Mouse (Mus musculus) limb, embryonic 15.5 days (tissue): ENCODE results near the gene Myo3b. TPM values are rescaled to one million over a fixed set of nuclear protein-coding genes. Genes with fewer than 3 reads are reported as not detected.

Experiments
- ATAC-seq: fragments of 200-750 bp; cut with Nextera tagmentation; 2 replicates; pipeline ENCODE4 v1.8.0; 2017; ENCODE audit warnings: low read depth, moderate TSS enrichment; ENCODE audit not compliant: insufficient number of reproducible peaks, low FRiP score, low TSS enrichment
- H3K27ac ChIP-seq: fragments of 300-500 bp; sonication (generic); 2 replicates; pipeline ENCODE4 v1.5.1; 2015; ENCODE audit warnings: moderate library complexity, mild to moderate bottlenecking, inconsistent platforms
- H3K27me3 ChIP-seq: fragments of 300-500 bp; sonication (generic); 2 replicates; pipeline ENCODE4 v1.6.1; 2015; ENCODE audit warnings: inconsistent platforms
- H3K36me3 ChIP-seq: fragments of 300-500 bp; sonication (generic); 2 replicates; pipeline ENCODE4 v1.6.1; 2015; ENCODE audit warnings: inconsistent platforms
- H3K4me1 ChIP-seq: fragments of 300-500 bp; sonication (generic); 2 replicates; pipeline ENCODE4 v1.6.1; 2015; ENCODE audit warnings: inconsistent platforms
- H3K4me2 ChIP-seq: fragments of 300-500 bp; sonication (generic); 2 replicates; pipeline ENCODE4 v1.6.1; 2015; ENCODE audit warnings: mild to moderate bottlenecking, inconsistent platforms
- H3K4me3 ChIP-seq: fragments of 300-500 bp; sonication (generic); 2 replicates; pipeline ENCODE4 v1.5.1; 2015; ENCODE audit warnings: mild to moderate bottlenecking, inconsistent platforms
- H3K9ac ChIP-seq: fragments of 300-500 bp; sonication (generic); 2 replicates; pipeline ENCODE4 v1.6.1; 2015; ENCODE audit warnings: inconsistent platforms
- H3K9me3 ChIP-seq: fragments of 300-500 bp; sonication (generic); 2 replicates; pipeline ENCODE4 v1.6.1; 2016; ENCODE audit warnings: inconsistent platforms
- WGBS: fragments of 180-500 bp; shearing (Covaris S2); methylation state at CpG from one replicate; pipeline ENCODE4 v1.1.7; 2015; 5-methylcytosine and 5-hydroxymethylcytosine counted together
- polyA plus RNA-seq: library from polyadenylated mRNA; unstranded; fragments of >200 nt; fragmentation: Nextera tagmentation; extraction: Ambion mirVana; gene quantifications from 2 replicates; pipeline ENCODE4 v1.2.1, GENCODE M21; 2015

Gene Myo3b
- polyA plus RNA-seq, 1 experiment from 2014 or later, result not detected

GRCm38 (mm10) chr2:70118376-70119264 is 79.7 kb downstream of the Myo3b start:
- no peak overlapping the region for H3K27ac ChIP-seq
- 44% methylated on average over 16 of the region's 16 CpGs for WGBS
- no peaks in the 10 kb centered on the region for H3K27me3 ChIP-seq
- ATAC-seq, result no peak
- H3K9ac ChIP-seq, result no peak overlapping the region
- H3K4me2 ChIP-seq, result no peak overlapping the region
- no peaks in the 10 kb centered on the region for H3K9me3 ChIP-seq
- H3K4me3 ChIP-seq, result no peak overlapping the region
- H3K36me3 ChIP-seq, result no peaks in the 10 kb centered on the region
- H3K4me1 ChIP-seq, result no peaks in the 10 kb centered on the region

DNA sequence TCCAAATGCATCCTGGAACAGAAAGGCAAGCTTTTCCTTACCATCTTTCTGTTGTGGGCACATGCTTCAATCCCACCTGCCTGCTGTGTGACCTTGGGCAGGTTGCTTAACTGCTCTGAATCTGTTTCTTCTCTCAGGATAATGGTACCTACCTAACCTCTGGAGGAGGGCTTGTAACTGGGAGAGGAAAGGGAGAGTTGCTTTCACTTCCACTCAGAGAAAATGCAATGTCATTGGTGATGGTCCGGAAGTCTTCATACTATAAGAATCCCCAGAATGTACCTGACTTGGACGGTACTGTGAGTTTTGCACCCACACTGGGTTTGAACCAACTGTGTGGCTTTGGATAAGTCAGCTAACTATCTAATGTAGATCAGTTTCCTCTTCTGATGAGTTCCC is 80.3 kb downstream of the Myo3b start:
- H3K4me2 ChIP-seq, result no peak overlapping the region
- H3K4me1 ChIP-seq, result no peaks in the 10 kb centered on the region
- 91% methylated on average over 2 of the region's 2 CpGs for whole genome bisulfite sequencing
- no peak overlapping the region for H3K9ac ChIP-seq
- no peaks in the 10 kb centered on the region for H3K36me3 ChIP-seq
- ATAC-seq, result no peak
- H3K27ac ChIP-seq, result no peak overlapping the region
- no peaks in the 10 kb centered on the region for H3K27me3 ChIP-seq
- no peaks in the 10 kb centered on the region for H3K9me3 ChIP-seq
- no peak overlapping the region for H3K4me3 ChIP-seq

GRCm38 (mm10) chr2:70126330-70126729 is 87.4 kb downstream of the Myo3b start:
- Histone ChIP-seq H3K36me3 (no peaks in the 10 kb centered on the region), H3K4me1 (peaks cover 9% of the 10 kb centered on the region), H3K27me3 (peaks cover 25% of the 10 kb centered on the region), H3K9me3 (no peaks in the 10 kb centered on the region), H3K4me3 (no peak overlapping the region), H3K27ac (no peak overlapping the region), H3K4me2 (no peak overlapping the region; the same call in 1 of the 2 replicates), H3K9ac (no peak overlapping the region)
- no peak for ATAC-seq
- 55% methylated on average over 10 of the region's 10 CpGs for WGBS

DNA sequence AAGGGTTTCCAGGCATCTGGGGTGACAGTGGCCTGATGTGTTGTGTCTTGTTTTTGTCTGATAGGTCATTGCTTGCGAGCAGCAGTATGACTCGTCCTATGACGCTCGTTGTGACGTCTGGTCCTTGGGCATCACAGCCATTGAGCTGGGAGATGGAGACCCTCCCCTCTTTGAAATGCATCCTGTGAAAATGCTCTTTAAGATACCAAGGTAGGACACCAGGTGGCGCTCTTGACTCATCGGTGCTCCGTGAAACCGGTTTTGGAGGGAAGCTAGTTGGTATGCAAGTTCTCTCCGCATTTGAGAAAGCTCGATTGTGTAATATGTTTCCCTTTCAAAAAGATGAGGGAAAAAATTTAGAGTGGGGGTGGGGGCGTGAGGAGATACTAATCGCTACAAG is 87.9 kb downstream of the Myo3b start:
- Histone ChIP-seq H3K4me1 (peaks cover 9% of the 10 kb centered on the region), H3K4me2 (peak overlapping the region; percentile 27), H3K9me3 (no peaks in the 10 kb centered on the region), H3K27ac (no peak overlapping the region), H3K27me3 (peaks cover 25% of the 10 kb centered on the region), H3K4me3 (no peak overlapping the region), H3K36me3 (no peaks in the 10 kb centered on the region), H3K9ac (no peak overlapping the region)
- under 1% methylated on average over 13 of the region's 13 CpGs for WGBS
- ATAC-seq, result no peak

DNA sequence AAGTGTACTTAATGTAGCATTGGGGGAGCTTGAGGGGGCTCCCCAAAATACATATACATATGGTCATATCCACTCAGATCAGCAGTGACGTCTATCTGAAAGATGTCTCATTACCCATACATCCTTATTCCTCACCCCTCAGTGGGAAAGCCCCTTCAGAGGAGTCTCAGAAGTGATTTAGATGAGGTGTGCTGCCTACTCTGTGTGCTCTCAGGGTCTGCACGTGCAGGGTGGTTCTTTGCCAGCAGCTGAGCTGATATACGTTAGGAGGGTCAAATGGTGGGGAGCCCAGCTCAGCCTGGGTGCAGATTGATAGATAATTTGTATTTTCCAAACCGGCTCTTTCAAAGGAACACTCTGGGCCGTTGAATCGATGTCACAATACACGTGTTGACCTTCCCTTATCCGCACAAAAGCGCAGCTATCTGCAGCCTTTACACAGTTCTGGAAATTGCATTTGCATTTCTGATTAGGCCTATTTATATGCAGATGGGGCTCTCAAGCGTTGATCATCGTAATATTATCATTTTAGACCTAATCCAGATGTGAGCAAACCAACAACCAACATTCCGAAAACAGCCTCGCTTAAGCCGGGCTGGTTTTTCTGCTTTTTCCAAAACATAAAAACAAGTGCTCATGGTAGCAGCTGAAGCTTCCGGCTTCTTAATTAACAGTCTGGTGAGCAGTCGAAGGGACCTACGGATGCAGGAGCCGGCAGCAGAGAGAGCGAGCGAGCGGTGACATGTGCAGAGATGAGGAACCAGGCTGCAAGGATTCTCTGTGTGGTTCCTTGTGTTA is 88.6 kb downstream of the Myo3b start:
- Histone ChIP-seq H3K4me2 (peak overlapping the region; percentile 27), H3K9me3 (no peaks in the 10 kb centered on the region), H3K4me1 (peaks cover 9% of the 10 kb centered on the region), H3K4me3 (no peak overlapping the region), H3K27ac (no peak overlapping the region), H3K27me3 (peaks cover 25% of the 10 kb centered on the region), H3K9ac (no peak overlapping the region), H3K36me3 (no peaks in the 10 kb centered on the region)
- 10% methylated on average over 21 of the region's 21 CpGs for WGBS
- no peak for ATAC-seq

GRCm38 (mm10) chr2:70128590-70128989 is 89.7 kb downstream of the Myo3b start:
- Histone ChIP-seq H3K4me2 (no peak overlapping the region), H3K4me1 (peaks cover 11% of the 10 kb centered on the region), H3K9me3 (no peaks in the 10 kb centered on the region), H3K27ac (no peak overlapping the region), H3K4me3 (no peak overlapping the region), H3K36me3 (no peaks in the 10 kb centered on the region), H3K9ac (no peak overlapping the region), H3K27me3 (peaks cover 25% of the 10 kb centered on the region)
- 71% methylated on average over 6 of the region's 6 CpGs for WGBS
- no peak for ATAC-seq

GRCm38 (mm10) chr2:70129566-70129965 is 90.6 kb downstream of the Myo3b start:
- H3K9me3 ChIP-seq, result no peaks in the 10 kb centered on the region
- WGBS, result 61% methylated on average over 3 of the region's 3 CpGs
- H3K36me3 ChIP-seq, result no peaks in the 10 kb centered on the region
- no peak for ATAC-seq
- H3K4me3 ChIP-seq, result no peak overlapping the region
- no peak overlapping the region for H3K4me2 ChIP-seq
- peaks cover 25% of the 10 kb centered on the region for H3K27me3 ChIP-seq
- H3K4me1 ChIP-seq, result peaks cover 11% of the 10 kb centered on the region
- no peak overlapping the region for H3K9ac ChIP-seq
- H3K27ac ChIP-seq, result no peak overlapping the region

DNA sequence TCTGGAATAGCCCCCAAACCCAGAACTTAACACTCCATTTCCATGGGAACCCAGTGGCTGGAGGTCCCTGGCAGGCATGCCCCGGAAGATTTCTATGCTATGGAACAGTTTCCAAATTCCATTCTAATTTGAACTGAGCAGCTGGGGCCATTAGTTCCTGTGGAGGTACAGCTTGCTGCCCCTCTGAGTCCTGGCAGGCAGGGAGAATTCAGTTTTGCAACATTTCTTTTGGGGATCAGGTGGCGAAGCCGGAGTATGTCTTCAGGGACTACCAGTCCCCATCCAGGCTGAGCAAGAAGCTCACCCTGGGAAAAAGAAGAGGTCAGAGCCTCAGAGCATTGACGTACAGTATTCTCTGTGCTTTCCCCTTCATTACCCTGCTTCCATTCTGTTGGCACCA is 94.4 kb downstream of the Myo3b start:
- H3K4me1 ChIP-seq, result peaks cover 3% of the 10 kb centered on the region; the same call in 1 of the 2 replicates
- H3K27me3 ChIP-seq, result peaks cover 6% of the 10 kb centered on the region; the same call in 1 of the 2 replicates
- no peak for ATAC-seq
- H3K36me3 ChIP-seq, result no peaks in the 10 kb centered on the region
- H3K9ac ChIP-seq, result no peak overlapping the region
- H3K4me3 ChIP-seq, result no peak overlapping the region
- H3K27ac ChIP-seq, result no peak overlapping the region
- no peaks in the 10 kb centered on the region for H3K9me3 ChIP-seq
- WGBS, result 70% methylated on average over 4 of the region's 4 CpGs
- no peak overlapping the region for H3K4me2 ChIP-seq

DNA sequence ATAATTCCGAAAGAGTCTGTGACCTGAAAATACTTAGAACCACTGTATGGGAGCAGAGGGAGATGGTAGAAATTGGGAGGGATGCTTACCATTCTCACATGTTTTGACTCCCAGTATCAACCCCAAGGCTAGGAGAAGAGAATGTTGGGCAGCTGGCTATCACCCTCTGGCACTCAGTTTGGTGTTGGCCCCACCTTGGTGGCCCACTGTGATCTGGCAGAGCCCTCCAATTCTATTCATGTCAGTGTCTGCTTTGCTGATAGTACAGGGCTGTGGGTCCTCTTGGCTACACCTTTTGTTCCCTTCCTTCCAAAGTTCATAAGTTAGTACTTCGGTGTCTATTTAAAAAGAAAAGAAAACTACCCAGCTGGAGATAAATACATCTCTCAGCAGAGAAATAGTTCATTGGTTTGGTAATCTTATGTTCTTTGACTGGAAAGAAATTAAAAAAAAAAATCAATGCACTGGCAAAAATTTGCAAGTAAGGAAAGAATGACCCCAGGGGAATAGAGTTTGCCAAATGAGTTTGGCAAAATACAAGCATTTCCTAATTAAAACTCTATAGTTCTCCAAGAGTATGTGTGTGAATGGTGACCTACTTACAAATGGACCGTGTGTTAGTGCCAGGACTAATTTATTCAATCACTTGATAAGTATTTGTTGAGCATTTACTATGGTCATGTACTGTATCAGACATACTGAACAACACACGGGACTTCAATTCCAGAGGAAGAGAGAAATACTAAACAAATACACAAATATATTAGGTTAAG is 98.5 kb downstream of the Myo3b start:
- Histone ChIP-seq H3K27ac (no peak overlapping the region), H3K9ac (no peak overlapping the region), H3K9me3 (no peaks in the 10 kb centered on the region), H3K4me1 (peaks cover 3% of the 10 kb centered on the region; the same call in 1 of the 2 replicates), H3K36me3 (no peaks in the 10 kb centered on the region), H3K4me3 (no peak overlapping the region), H3K27me3 (no peaks in the 10 kb centered on the region), H3K4me2 (no peak overlapping the region)
- 86% methylated on average over 4 of the region's 4 CpGs for WGBS
- no peak for ATAC-seq

DNA sequence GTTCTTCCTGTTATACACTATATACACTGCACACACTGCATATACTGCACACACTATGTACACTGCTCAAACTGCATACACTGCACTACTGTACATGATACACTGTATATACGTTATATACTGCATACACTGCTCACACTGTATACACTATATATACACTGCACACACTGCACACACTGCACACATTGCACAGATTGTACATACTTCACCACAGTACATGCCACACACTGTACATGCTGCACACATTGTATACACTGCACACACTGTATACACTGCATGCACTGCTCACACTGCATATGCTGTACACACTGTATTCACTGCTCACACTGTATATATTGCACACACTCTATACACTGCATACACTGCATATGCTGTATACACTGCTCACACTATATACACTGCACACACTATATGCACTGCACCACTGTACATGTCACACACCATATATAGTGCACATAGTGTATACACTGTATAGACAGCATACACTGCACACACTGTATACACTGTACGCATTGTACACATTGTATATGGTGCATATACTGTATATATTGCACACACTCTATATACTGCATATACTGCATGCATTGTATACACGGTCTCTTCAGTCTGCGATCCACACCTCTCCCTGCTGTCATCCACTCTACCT is 104.7 kb downstream of the Myo3b start:
- WGBS, result 92% methylated on average over 4 of the region's 4 CpGs
- Histone ChIP-seq H3K9ac (no peak overlapping the region), H3K4me3 (no peak overlapping the region), H3K4me1 (no peaks in the 10 kb centered on the region), H3K9me3 (no peaks in the 10 kb centered on the region), H3K27me3 (no peaks in the 10 kb centered on the region), H3K27ac (no peak overlapping the region), H3K36me3 (no peaks in the 10 kb centered on the region), H3K4me2 (no peak overlapping the region)
- 0 out of 2 replicates have a peak, but pooled peaks have one; percentile 40 for ATAC-seq

DNA sequence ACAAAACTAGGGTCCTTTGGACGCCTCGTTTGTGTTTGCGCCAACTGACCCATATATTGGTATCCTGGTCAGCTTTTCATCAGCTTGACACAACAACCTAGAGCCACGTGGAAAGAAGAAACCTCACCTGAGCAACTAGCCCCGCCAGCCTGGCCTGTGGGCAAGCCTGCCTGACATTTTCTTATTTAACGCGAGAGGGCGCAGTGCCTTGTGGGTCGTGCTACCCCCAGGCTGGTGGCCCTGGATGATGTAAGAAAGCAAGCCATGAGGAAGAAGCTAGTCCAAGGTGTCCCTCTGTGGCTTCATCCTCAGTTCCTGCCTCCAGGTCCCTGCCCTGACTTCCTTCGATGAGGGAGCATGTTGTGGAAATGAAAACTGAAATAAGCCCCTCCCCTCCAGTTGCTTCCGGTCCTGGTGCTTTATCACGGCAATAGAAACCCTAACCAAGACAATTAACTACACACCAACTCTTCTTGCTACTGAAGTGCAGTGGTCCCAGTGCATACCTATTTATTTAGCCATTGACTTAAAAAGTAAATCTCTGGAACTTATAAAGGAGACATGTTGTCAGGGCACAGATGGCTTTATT is 108.2 kb downstream of the Myo3b start:
- H3K27ac ChIP-seq, result no peak overlapping the region
- 50% methylated on average over 12 of the region's 12 CpGs for WGBS
- H3K9me3 ChIP-seq, result no peaks in the 10 kb centered on the region
- H3K9ac ChIP-seq, result no peak overlapping the region
- no peak for ATAC-seq
- H3K4me2 ChIP-seq, result no peak overlapping the region
- H3K4me1 ChIP-seq, result no peaks in the 10 kb centered on the region
- H3K4me3 ChIP-seq, result no peak overlapping the region
- no peaks in the 10 kb centered on the region for H3K27me3 ChIP-seq
- no peaks in the 10 kb centered on the region for H3K36me3 ChIP-seq
